Mouse (Mus musculus) embryo, embryonic 11 days (tissue): Measurements from ENCODE around the gene Ddx46.
A peak's percentile ranks its signal among the peaks of the same experiment; 100 is the strongest.
"Not testable (repeated sequence)": the region's sequence is repeated elsewhere in the genome, so short reads cannot be mapped to it uniquely, and the experiment has no call there.

Experiments
- DNase-seq: peaks from one replicate; pipeline ENCODE4 v3.0.0-alpha.2; 2015

Ddx46 gene

GRCm38 (mm10) chr13:55640480-55640879 lies 5.7 kb downstream of the Ddx46 start:
- DNase-seq: peak; percentile 66

GRCm38 (mm10) chr13:55644525-55644924 lies 9.7 kb downstream of the Ddx46 start:
- DNase-seq: peak; percentile 53

DNA sequence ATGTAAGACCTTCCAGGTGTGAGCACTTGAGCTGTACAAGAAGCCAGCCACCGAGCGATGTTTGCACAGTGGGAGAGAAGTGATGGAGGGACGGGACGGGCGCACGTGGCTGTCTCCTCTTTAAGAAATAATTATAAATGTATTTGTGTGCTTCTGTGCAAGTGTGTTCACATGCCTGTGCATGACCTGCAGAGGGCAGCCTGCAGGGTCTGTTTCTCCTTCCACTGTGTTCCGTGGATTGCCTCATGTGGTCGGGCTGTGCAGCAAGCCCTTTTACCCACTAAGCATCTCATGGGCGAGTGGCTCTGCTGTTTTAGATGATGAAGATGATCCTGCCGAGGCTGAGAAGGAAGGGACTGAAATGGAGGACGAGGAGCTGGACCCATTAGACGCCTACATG lies 15.3 kb downstream of the Ddx46 start:
- DNase-seq: peak; percentile 7

DNA sequence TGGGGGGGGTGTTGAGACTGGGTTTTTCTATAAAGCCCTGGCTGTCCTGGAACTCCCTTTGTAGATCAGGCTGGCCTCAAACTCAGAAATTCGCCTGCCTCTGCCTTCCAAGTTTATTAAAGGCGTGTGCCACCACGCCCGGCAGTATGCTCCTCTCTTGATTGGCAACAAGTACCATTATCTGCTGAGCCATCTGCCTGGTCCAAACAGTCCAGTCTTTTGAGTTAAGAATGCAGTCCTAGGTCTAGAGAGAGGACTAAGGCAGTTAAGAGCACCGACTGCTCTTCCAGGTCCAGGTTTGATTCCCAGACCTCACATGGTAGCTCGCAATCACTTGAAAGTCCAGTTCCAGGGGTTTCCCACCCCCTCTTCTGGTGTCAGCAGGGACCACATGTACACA lies 16.2 kb downstream of the Ddx46 start:
- DNase-seq: no peak

- peak; percentile 64 for DNase-seq
These were observed 33.7 kb downstream of the Ddx46 start for GRCm38 (mm10) chr13:55668550-55668949.

DNA sequence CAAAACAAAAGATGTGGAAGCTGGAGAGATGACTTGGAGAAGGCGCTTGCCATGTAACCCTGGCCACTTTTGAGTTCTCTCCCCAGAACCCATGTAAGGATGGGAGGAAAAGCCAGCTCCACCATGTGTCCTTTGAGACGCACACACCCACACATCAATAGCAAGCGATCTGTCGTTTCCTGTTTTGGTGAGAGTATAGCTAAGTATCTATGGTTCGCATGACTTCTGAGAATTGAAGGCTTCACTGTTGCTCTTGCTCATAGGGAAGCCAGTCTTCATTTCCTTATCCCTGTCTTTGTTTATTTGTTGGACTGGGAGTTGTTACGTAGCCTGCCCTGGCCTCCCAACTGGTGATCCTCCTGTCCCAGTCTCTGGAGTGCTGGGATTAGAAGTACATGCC lies 37.9 kb downstream of the Ddx46 start:
- no peak for DNase-seq

GRCm38 (mm10) chr13:55677364-55677763 lies 42.5 kb downstream of the Ddx46 start:
- no peak for DNase-seq

- no peak for DNase-seq
These were observed 47.4 kb downstream of the Ddx46 start for GRCm38 (mm10) chr13:55682201-55682600.

DNA sequence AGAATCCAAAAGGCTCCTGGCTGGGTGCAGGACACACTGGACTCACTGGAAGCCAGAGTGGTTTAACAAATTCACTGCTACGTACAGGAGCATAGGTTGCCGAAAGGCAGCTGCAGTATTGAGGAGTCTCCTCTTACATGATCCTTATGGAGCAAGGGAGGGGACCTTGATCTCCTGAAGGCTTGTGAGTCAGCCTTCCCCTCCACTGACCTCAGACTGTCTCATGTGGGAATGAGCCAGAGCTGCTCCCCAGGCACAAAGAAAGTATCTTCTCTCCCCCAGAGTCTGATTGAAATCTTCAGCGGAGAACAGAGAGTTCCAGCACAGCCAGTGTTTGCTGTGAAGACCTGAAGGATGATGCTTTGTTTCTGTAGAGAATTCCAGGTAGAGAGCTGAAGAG lies 48.8 kb downstream of the Ddx46 start:
- no peak for DNase-seq

- peak; percentile 43 for DNase-seq
These were observed 51.3 kb downstream of the Ddx46 start for GRCm38 (mm10) chr13:55686107-55686633.

DNA sequence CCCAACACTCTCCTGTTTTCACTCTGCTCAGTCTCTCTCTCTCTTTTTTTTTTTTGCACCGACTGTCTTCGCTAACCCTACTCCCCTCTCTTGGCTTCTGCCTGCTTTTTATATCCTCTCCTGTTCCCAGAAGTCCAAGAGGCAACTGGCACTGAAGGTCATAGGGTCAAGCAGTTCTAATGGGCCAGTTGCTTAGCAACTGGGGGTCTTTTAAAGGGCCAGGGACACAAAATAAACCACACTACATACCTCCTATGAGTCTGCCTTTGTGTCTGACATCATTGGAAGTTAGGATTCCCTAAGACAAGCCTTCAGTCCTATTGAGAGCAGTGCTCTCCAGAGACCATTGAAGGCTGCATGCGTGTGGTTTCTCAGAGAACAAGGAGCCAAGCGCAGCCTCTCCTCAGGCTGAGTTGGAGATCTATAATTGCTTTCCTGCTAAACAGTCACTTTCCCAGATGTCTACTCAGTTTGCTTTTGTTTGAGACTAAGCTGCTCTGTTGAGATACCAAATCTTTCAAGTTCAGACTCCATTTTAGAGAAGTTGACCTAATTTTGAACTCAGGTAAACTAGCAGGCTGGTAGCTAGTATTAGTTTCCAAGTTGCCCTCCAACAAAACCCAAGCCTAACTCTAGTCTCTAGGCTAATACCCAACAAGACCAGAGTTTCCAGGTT lies 53.2 kb downstream of the Ddx46 start:
- peak; percentile 80 for DNase-seq

- peak; percentile 96 for DNase-seq
These were observed 57.9 kb downstream of the Ddx46 start, which contains the start of gene B230219D22Rik for GRCm38 (mm10) chr13:55692535-55693242. Gene B230219D22Rik, plus strand, starts transcription at chr13:55693124.

GRCm38 (mm10) chr13:55693243-55693721 lies 58.5 kb downstream of the Ddx46 start:
- DNase-seq: peak; percentile 71

DNA sequence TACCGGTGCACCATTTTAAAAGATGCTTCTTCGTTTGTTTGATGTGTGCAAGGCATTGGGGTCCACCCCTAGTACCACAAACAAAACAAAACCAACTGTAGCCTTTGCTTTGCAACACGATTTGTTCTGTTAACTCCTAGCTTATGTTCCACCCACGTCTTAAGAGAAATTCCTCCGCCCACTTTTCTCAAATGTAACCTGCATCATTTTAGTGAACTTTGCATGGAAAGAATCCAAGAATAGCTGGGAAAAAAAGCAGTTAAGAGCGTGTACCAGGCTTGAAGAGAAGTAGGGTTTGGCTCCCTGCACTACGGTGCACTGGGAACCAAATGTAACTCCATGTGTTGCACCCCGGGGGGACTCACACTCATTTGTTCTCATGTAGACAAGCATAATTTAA lies 59.3 kb downstream of the Ddx46 start:
- DNase-seq: no peak

DNA sequence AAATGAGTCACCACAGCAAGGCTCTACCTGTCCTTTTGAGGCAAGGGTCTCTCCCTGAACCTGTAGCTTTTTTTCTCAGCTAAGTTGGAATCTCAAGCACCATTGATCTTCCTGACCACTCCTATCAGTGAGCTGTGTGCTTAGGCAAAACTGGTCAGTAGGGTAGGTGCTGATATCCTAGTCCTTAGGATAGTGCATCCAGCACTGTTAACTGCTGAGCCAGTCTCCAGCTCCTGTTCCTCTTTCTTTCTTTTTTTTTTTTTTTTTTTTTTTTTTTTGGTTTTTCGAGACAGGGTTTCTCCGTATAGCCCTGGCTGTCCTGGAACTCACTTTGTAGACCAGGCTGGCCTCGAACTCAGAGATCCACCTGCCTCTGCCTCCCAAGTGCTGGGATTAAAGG lies 61.2 kb downstream of the Ddx46 start:
- not testable (repeated sequence) for DNase-seq

DNA sequence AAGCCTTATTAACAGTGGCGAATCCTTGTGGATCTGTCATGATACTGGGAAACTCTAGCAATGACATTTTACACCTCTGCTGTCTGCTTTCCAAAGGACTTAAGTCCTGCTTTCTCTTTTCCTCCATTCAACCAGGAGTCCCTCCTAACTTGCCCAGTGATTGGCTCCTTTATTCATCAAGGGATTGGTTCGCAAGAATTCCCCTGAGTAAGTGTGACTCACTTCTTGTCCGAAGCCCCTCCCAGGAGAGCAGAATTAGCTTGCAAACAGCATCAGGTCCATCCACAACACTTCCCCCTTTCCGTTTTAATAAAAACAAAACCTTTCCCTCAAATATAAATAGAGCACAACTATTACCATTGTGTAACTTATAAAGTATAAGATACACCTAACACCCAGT lies 69.5 kb downstream of the Ddx46 start:
- no peak for DNase-seq

- DNase-seq: no peak
These were observed 78.0 kb downstream of the Ddx46 start for GRCm38 (mm10) chr13:55712846-55713245.

GRCm38 (mm10) chr13:55714501-55715166 lies 79.8 kb downstream of the Ddx46 start, which contains the start of gene Txndc15:
Gene Txndc15, plus strand, starts transcription at chr13:55714650.
- DNase-seq: peak; percentile 93

DNA sequence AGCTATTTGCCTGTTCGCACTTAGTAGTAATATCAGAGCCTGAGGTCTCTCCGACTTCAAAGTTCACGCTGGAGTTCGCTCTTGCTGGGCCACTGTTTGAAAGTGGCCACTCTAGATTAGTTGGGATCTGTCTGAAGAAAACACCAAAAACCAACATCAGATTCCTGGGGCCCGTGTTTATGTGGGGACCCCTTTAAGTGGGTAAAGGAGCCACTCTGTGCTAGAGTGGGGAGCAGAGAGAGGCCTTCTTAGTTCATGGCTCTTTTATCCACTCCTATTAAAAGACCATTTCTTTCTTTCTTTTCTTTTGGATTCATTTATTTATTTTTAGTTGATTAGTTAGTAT lies 80.3 kb downstream of the Ddx46 start:
- no peak for DNase-seq

- no peak for DNase-seq
These were observed 81.2 kb downstream of the Ddx46 start for GRCm38 (mm10) chr13:55715908-55716510.

DNA sequence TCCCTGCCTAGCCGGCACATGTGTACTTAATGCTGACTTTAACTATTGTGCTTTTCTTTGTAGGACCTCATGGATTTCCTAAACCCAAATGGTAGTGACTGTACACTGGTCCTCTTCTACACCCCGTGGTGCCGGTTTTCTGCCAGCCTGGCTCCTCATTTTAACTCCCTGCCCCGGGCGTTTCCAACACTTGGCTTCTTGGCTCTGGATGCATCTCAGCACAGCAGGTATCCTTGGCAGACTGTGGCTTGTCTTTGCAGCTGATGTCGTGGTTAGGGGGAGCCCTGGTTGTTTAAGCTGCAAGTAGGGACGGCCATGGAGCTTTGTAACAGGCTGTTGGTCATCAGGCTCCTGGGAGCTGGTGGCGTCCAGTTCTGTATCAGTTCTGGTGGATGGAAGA lies 86.7 kb downstream of the Ddx46 start:
- no peak for DNase-seq

- no peak for DNase-seq
These were observed 87.2 kb downstream of the Ddx46 start for GRCm38 (mm10) chr13:55721995-55722394.

GRCm38 (mm10) chr13:55726598-55727119 lies 91.8 kb downstream of the Ddx46 start:
- peak; percentile 10 for DNase-seq
